Mouse (Mus musculus) forebrain, postnatal 0 days (tissue): ENCODE measurements around the gene Dennd1b. TPM values are rescaled to one million over a fixed set of nuclear protein-coding genes. Genes with fewer than 3 reads are reported as not detected.

ENCODE experiments used
- ATAC-seq: fragments of 200-750 bp; cut with Nextera tagmentation; 2 replicates; pipeline ENCODE4 v1.8.0; 2017; ENCODE audit warnings: mild to moderate bottlenecking, moderate library complexity
- DNase-seq: peaks from one replicate; pipeline ENCODE4 v3.0.0-alpha.2; 2015
- H3K27ac ChIP-seq: fragments of 300-500 bp; sonication (generic); 2 replicates; pipeline ENCODE4 v1.5.1; 2014; ENCODE audit warnings: low read depth, mild to moderate bottlenecking, antibody characterized with exemption, low read length, moderate library complexity, mixed read lengths
- H3K27me3 ChIP-seq: fragments of 300-500 bp; sonication (generic); 2 replicates; pipeline ENCODE4 v1.6.1; 2014; ENCODE audit warnings: mild to moderate bottlenecking, low read length, mixed read lengths; ENCODE audit not compliant: insufficient read depth
- H3K36me3 ChIP-seq: fragments of 300-500 bp; sonication (generic); 2 replicates; pipeline ENCODE4 v1.6.1; 2014; ENCODE audit warnings: mild to moderate bottlenecking, moderate library complexity; ENCODE audit not compliant: insufficient read depth
- H3K4me1 ChIP-seq: fragments of 300-500 bp; sonication (generic); 2 replicates; pipeline ENCODE4 v1.6.1; 2014; ENCODE audit warnings: antibody characterized with exemption; ENCODE audit not compliant: insufficient read depth
- H3K4me2 ChIP-seq: fragments of 300-500 bp; sonication (generic); 2 replicates; pipeline ENCODE4 v1.6.1; 2014; ENCODE audit warnings: low read depth, mild to moderate bottlenecking, moderate library complexity
- H3K4me3 ChIP-seq: fragments of 300-500 bp; sonication (generic); 2 replicates; pipeline ENCODE4 v1.5.1; 2014; ENCODE audit warnings: low read depth, low read length, mixed read lengths
- H3K9ac ChIP-seq: fragments of 300-500 bp; sonication (generic); 2 replicates; pipeline ENCODE4 v1.6.1; 2014; ENCODE audit warnings: mild to moderate bottlenecking
- H3K9me3 ChIP-seq: fragments of 300-500 bp; sonication (generic); 2 replicates; pipeline ENCODE4 v1.6.1; 2016; ENCODE audit warnings: low read length
- CTCF ChIP-seq: sonication (generic); IDR thresholded peaks from 2 replicates; pipeline ENCODE4 v1.5.1; 2016; ENCODE audit warnings: antibody characterized with exemption, control low read depth, low read depth
- WGBS: fragments of 180-500 bp; shearing (Covaris S2); extraction: QIAGEN DNeasy Blood & Tissue Kit; methylation state at CpG from one replicate; pipeline ENCODE4 v1.1.7; 2014; 5-methylcytosine and 5-hydroxymethylcytosine counted together
- polyA plus RNA-seq: library from polyadenylated mRNA; unstranded; fragments of >200 nt; fragmentation: Nextera tagmentation; extraction: Ambion mirVana; gene quantifications from 2 replicates; pipeline ENCODE4 v1.2.1, GENCODE M21; 2015
- total RNA-seq: library from RNA; depleted of rRNA; stranded (reverse); fragments of >200 nt; gene quantifications from 2 replicates; pipeline ENCODE4 v1.2.3, GENCODE M21; 2014

The Dennd1b gene
- total and polyA plus RNA-seq, 2 experiments from 2014 or later: 5.6 to 12.0 TPM

GRCm38 (mm10) chr1:138928671-138929483, 34.4 kb upstream of the Dennd1b start:
- no peaks in the 10 kb centered on the region for H3K4me1 ChIP-seq
- 74% methylated on average over 11 of the region's 11 CpGs for WGBS
- no peak for TF ChIP-seq CTCF

GRCm38 (mm10) chr1:138929985-138930384, 33.2 kb upstream of the Dennd1b start:
- Histone ChIP-seq H3K27ac (no peak overlapping the region), H3K4me1 (no peaks in the 10 kb centered on the region)
- TF ChIP-seq CTCF: no peak

More at GRCm38 (mm10) chr1:138928671-138929483, 34.4 kb upstream of the Dennd1b start:
- no peaks in the 10 kb centered on the region for H3K9me3 ChIP-seq
- H3K4me2 ChIP-seq: no peak overlapping the region
- DNase-seq: peak; percentile 39
- no peak overlapping the region for H3K4me3 ChIP-seq
- peak; percentile 54; the same call in 1 of the 2 replicates for ATAC-seq
- H3K27ac ChIP-seq: no peak overlapping the region
- H3K27me3 ChIP-seq: no peaks in the 10 kb centered on the region
- H3K9ac ChIP-seq: no peak overlapping the region
- H3K36me3 ChIP-seq: no peaks in the 10 kb centered on the region

GRCm38 (mm10) chr1:138930856-138931255, 32.4 kb upstream of the Dennd1b start:
- H3K4me3 ChIP-seq: no peak overlapping the region

More at GRCm38 (mm10) chr1:138929985-138930384, 33.2 kb upstream of the Dennd1b start:
- no peak for DNase-seq
- H3K36me3 ChIP-seq: no peaks in the 10 kb centered on the region
- no peak overlapping the region for H3K4me3 ChIP-seq
- ATAC-seq: no peak
- H3K27me3 ChIP-seq: no peaks in the 10 kb centered on the region
- H3K4me2 ChIP-seq: no peak overlapping the region
- H3K9ac ChIP-seq: no peak overlapping the region
- no peaks in the 10 kb centered on the region for H3K9me3 ChIP-seq
- 67% methylated on average over 3 of the region's 3 CpGs for WGBS

GRCm38 (mm10) chr1:138936169-138936568, 27.1 kb upstream of the Dennd1b start:
- ATAC-seq (no peak), DNase-seq (no peak)
- no peak overlapping the region for H3K4me2 ChIP-seq
- no peak overlapping the region for H3K27ac ChIP-seq
- no peaks in the 10 kb centered on the region for H3K9me3 ChIP-seq
- H3K27me3 ChIP-seq: no peaks in the 10 kb centered on the region
- TF ChIP-seq CTCF: no peak
- 83% methylated on average over 6 of the region's 6 CpGs for WGBS
- H3K4me1 ChIP-seq: no peaks in the 10 kb centered on the region
- no peak overlapping the region for H3K4me3 ChIP-seq
- H3K36me3 ChIP-seq: no peaks in the 10 kb centered on the region
- no peak overlapping the region for H3K9ac ChIP-seq

More at GRCm38 (mm10) chr1:138930856-138931255, 32.4 kb upstream of the Dennd1b start:
- TF ChIP-seq CTCF: no peak
- Histone ChIP-seq H3K9ac (no peak overlapping the region), H3K36me3 (no peaks in the 10 kb centered on the region), H3K27me3 (no peaks in the 10 kb centered on the region), H3K27ac (no peak overlapping the region), H3K9me3 (no peaks in the 10 kb centered on the region), H3K4me1 (no peaks in the 10 kb centered on the region), H3K4me2 (no peak overlapping the region)
- DNase-seq: no peak
- no peak for ATAC-seq
- WGBS: 82% methylated on average over 3 of the region's 3 CpGs

GRCm38 (mm10) chr1:138937686-138938370, 25.4 kb upstream of the Dennd1b start:
- Histone ChIP-seq H3K36me3 (no peaks in the 10 kb centered on the region), H3K4me1 (no peaks in the 10 kb centered on the region), H3K27ac (no peak overlapping the region), H3K9me3 (no peaks in the 10 kb centered on the region), H3K9ac (no peak overlapping the region), H3K4me3 (no peak overlapping the region), H3K27me3 (no peaks in the 10 kb centered on the region), H3K4me2 (no peak overlapping the region)
- ATAC-seq: no peak
- no peak for TF ChIP-seq CTCF
- WGBS: 87% methylated on average over 6 of the region's 6 CpGs
- no peak for DNase-seq

GRCm38 (mm10) chr1:138939579-138940139, 23.6 kb upstream of the Dennd1b start:
- Histone ChIP-seq H3K9me3 (no peaks in the 10 kb centered on the region), H3K4me1 (no peaks in the 10 kb centered on the region), H3K27ac (no peak overlapping the region), H3K36me3 (no peaks in the 10 kb centered on the region), H3K27me3 (no peaks in the 10 kb centered on the region), H3K4me3 (no peak overlapping the region), H3K4me2 (no peak overlapping the region), H3K9ac (no peak overlapping the region)
- no peak for TF ChIP-seq CTCF
- 69% methylated on average over 6 of the region's 6 CpGs for WGBS
- ATAC-seq: no peak
- no peak for DNase-seq

- no peak overlapping the region for H3K27ac ChIP-seq
- DNase-seq: no peak
- H3K36me3 ChIP-seq: no peaks in the 10 kb centered on the region
- TF ChIP-seq CTCF: no peak
- no peak for ATAC-seq
- no peak overlapping the region for H3K9ac ChIP-seq
- H3K4me1 ChIP-seq: no peaks in the 10 kb centered on the region
- H3K4me3 ChIP-seq: no peak overlapping the region
- H3K4me2 ChIP-seq: no peak overlapping the region
- 92% methylated on average over 8 of the region's 8 CpGs for WGBS
- H3K9me3 ChIP-seq: no peaks in the 10 kb centered on the region
- no peaks in the 10 kb centered on the region for H3K27me3 ChIP-seq
Measured at GRCm38 (mm10) chr1:138940407-138940806, 22.8 kb upstream of the Dennd1b start.
